Mouse (Mus musculus) ovary, adult 10 weeks (tissue): ENCODE data around the gene Fam71e2. TPM values are rescaled to one million over a fixed set of nuclear protein-coding genes. Genes with fewer than 3 reads are reported as not detected.

Experiments
- polyA plus RNA-seq: library from polyadenylated mRNA; stranded (reverse); fragments of 350-450 nt; fragmentation: Illumina TruSeq; extraction: RNeasy Lipid Tissue Mini Kit (QIAGEN cat#74804); gene quantifications from one replicate; pipeline ENCODE4 v1.2.3, GENCODE M21; 2014

The Fam71e2 gene
- polyA plus RNA-seq: not detected

DNA sequence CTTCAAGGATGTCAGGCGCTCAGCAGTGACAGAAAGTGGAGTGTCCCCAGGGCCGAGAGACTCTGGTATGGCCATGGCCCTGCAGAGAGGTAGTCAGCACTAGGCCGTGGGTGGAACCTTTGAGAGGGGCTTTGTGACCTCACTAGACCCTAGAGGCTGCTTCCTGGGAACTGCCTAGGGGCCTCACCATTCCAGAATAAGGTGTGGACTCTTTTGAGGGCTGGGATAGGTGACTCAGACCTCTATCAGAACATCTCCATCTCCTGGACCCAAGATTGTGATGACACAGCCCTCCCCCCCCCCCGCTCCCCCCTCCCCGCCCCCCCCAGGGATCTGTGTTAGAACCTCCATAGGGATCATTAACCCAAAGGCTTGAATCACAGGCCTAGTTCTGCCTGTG is at the start of gene Fam71e2:
Gene Fam71e2, minus strand, starts transcription at position 101 of the 400 bp plus-strand sequence.

DNA sequence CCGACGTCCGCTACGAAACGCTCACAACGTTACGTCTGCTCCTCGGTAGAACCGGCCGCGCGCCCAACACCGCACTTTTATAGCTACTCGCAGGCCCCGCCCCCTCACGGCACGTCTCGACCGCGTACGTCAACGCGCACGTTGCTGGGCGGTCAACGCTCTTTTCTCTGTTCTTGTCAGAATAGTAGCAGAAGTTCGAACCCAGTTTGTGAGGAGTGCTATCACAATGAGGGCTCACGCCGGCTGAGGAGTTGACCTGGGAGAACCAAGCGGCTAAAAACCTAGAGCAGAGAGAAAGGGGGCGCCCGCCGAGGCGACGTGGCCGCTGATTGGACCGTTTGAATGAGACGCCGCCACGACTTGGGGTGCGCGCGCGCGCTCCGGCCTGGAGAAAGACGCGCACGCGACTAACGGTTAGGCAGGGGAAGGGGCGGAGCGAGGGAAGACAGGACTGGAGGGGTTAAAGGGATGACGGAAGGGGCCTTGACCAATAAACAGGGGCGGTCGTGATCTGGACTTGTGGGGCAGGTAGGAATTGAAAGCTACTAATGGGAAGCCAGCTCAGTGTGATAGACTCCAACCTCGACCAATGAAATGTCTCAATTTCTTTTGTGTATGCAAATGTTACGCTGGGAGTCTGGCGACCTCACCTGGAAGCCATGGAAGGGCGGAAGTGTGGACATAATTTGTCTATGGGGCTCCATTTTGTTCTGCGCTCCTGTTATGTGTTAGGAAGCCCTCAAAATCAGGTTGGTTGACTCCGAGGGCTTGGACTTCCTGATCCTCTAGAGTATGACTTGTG is 41.4 kb upstream of the Fam71e2 start, which contains the start of gene Ube2s:
Gene Ube2s, minus strand, starts transcription at position 288 of the 802 bp plus-strand sequence.

DNA sequence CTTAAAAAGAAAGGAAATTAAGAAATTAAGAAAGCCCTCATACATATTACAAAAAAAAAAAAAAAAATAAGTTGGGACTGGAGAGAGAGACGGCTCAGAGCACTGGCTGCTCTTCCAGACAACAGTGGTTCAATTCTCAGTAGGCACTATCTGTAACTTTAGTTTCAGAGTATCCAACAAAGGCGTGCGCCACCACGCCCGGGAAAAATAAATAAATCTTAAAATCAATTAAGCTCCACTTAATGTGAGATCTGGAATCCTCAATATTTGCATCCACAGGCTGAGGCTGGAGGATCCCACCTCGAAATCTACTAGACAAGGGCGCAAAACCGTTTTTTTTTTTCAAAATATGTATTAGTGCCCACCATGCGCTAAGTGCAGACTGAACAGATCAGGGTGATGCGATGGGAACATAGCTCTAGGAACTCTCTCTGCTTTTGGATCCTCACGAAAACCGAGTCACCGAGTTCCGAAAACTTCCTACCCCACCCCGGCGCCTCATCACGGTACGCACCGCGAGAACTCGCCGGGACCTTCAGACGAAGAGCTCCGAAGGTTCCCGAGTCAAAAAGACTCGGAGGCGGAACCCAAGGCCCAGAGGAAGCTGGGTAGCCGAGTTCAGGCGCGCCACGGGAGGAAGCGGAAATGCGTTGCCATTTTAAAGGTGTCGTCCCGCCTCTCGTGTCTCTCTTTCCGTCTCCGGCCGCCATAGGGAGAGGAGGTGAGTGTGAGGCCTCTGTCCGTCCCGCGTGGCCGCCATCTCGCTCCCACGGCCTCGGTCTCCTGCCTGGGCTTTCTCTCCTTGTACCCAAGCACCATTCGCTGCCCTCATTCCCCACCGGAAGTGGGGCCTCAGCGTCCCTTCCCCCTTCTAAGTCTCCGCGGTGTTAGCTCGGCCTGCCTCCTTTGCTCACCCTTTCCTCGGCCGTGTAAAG is 21.4 kb upstream of the Fam71e2 start, which contains the start of gene Rpl28:
Gene Rpl28, plus strand, starts transcription at position 597 of the 935 bp plus-strand sequence.

DNA sequence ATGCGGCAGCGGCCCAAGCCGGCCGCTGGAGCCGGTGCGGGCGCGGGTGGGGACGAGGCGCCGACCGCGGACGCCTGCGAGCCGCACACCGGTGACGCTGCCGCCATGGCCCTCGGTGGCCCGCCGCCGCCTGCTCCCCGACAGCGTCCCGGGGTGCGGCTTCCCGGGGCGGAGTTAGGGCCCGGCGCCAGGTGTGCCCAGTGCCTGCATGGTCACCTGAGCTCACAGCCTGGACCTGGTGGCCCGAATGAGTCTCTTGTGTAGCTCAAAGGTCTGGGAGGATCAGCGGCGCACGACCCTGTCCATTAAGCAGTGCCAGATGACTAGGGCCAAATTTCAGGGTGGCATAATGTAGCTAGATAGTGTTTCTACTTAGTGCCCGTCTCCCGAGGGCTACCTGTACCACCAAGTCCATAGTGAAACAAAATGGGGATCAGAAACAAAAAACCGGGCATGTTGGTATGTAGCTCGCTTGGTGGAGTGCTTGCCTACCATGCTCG is 18.4 kb upstream of the Fam71e2 start, which contains the start of gene Tmem238:
Gene Tmem238, minus strand, starts transcription at position 221 of the 500 bp plus-strand sequence.

DNA sequence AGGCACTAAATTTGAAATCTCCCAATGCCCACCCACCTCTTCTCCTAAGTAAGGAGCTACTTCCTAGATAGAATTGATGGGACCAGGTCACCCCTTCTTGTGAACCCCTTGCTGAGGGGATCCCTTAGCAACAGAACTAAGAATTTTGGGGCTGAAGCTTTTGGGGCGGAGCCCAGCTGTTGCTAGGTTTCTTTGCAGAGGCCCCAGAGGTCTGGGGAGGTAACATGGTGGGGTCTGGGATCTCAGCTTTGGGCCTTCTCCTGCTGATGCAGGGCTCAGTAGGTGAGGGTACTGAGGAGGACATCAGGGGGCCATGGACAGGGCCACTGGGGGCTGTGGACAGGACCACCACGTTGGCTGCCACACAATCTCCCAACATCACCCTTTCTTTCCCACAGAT is 11.7 kb upstream of the Fam71e2 start, which contains the start of the genes Il11 and Tmem190:
Gene Il11, minus strand, starts transcription at position 101 of the 400 bp plus-strand sequence.
Gene Tmem190, plus strand, starts transcription at position 179 of the 400 bp plus-strand sequence.

DNA sequence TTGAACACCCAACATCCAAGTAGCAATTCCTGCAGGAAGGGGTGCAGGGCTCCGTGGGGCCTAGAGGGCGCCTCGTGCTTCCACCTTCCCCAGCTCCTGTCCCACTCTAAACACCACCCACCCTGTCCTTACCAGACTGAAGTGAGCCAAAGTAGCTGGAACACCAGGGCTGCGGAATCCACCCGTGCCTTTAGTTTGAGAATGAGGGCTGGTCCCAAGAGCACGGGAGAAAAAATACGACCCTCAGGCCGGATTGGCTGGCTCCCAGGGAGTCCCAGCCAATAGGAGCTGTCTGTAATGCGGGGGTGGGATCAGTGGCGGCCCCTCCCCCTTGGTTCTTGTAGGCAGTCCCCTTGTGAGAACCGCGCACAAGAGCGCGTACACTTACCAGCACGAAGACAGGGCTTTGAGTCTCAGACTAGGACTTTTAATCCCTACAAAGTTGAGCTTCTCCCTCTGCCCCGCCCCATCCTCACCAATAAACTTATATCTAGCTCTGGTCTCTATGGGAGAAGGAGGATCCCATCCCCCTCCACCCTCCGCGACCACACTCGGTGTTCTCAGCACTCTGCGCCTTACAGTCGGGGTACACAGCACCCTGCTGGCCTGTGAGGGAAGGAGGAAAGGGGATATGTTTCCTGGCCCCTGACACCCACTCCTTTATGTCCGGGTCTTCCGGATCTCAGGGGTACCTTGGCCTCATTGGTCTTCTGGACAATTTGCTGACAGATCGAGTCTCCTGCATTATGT is 18.1 kb downstream of the Fam71e2 start, which contains the start of gene Cox6b2:
Gene Cox6b2, minus strand, starts transcription at position 274 of the 750 bp plus-strand sequence.

DNA sequence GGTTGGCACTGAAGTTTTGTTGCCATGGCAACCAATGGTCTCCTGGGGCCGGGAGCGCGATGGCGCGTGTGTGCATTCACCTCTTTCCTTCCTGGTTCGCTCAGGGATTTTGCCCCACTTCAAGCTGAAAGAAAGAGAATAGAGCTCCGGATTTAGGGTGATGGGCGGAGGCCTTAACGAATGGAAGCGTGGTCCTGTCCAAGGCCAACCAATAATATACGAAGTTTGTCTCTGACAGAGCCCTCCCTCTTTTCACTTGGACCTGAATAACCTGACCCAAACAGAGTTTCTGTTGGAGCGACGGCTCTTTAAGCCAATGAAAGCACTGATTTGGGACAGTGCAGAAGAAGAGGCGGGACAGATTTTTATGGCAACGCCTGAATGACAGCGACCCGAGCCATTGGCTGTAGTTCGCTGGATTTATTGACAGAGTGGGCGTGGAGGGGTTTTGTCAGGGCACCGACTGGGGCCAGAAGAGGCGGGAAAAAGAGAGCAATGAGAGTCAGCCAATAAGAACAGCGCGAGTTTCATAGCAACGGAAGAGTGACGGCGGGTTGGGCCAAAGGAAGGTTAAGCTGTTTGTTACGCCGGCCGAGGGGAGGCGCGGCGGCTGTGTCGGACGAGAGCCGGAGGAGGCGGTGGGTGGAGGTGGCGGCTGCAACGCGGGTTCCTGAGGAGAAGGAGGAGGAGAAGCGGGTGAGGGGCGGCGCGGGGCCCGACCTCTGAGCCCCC is 31.4 kb downstream of the Fam71e2 start, which contains the start of gene Kmt5c:
Gene Kmt5c, plus strand, starts transcription at position 572 of the 732 bp plus-strand sequence.

DNA sequence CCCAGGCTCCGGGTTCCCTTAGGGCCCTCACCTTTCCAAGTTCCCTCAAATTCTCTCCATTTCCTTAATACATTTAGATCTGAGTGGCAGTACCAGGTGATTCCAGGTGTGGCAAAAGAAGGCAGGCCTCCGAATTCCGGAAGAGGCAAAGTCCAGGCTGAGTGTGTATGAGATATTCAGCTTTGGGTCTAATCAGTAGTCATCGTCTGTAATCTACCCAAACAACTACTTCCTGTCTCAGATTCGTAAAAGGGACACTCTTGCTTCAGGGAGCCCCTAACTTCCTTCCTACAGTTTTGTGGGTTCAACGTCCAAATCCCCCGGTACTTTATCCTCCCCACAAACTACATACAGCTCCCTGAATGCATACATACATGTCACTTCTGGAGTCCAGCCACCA is 45.9 kb downstream of the Fam71e2 start, which contains the start of gene Tmem150b:
Gene Tmem150b, minus strand, starts transcription at position 81 of the 400 bp plus-strand sequence.

Other genes with a start within 250 kb of the Fam71e2 start
- 9.6 TPM for gene Tnni3, start 247.1 kb downstream of the Fam71e2 start, polyA plus RNA-seq
- gene Dnaaf3, start 238.8 kb downstream of the Fam71e2 start, polyA plus RNA-seq: not detected
- 0.26 TPM for gene Syt5, start 223.8 kb downstream of the Fam71e2 start, polyA plus RNA-seq
- gene Ptprh, start 167.3 kb downstream of the Fam71e2 start, polyA plus RNA-seq: not detected
- not detected for gene Tmem86b, start 139.9 kb downstream of the Fam71e2 start, polyA plus RNA-seq
- gene Ppp6r1, start 112.3 kb downstream of the Fam71e2 start, polyA plus RNA-seq: 10.6 TPM
- gene Hspbp1, start 86.2 kb downstream of the Fam71e2 start, polyA plus RNA-seq: not detected
- 0.40 TPM for gene Brsk1, start 80.7 kb downstream of the Fam71e2 start, polyA plus RNA-seq
- gene Tmem150b, start 46.1 kb downstream of the Fam71e2 start, polyA plus RNA-seq: not detected
- gene Kmt5c, start 31.2 kb downstream of the Fam71e2 start, polyA plus RNA-seq: 1.2 TPM
- gene Cox6b2, start 18.2 kb downstream of the Fam71e2 start, polyA plus RNA-seq: not detected
- not detected for gene Il11, start 11.6 kb upstream of the Fam71e2 start, polyA plus RNA-seq
- gene Tmem190, start 11.6 kb upstream of the Fam71e2 start, polyA plus RNA-seq: not detected
- 0.46 TPM for gene Tmem238, start 18.4 kb upstream of the Fam71e2 start, polyA plus RNA-seq
- 14.1 TPM for gene Rpl28, start 21.6 kb upstream of the Fam71e2 start, polyA plus RNA-seq
- 2.0 TPM for gene Ube2s, start 41.3 kb upstream of the Fam71e2 start, polyA plus RNA-seq
- 0.57 TPM for gene Shisa7, start 73.4 kb upstream of the Fam71e2 start, polyA plus RNA-seq
- gene Isoc2b, start 99.0 kb upstream of the Fam71e2 start, polyA plus RNA-seq: 1.9 TPM
- gene Isoc2a, start 105.9 kb upstream of the Fam71e2 start, polyA plus RNA-seq: 1.7 TPM
- not detected for gene Gm36210, start 135.2 kb upstream of the Fam71e2 start, polyA plus RNA-seq
- gene Zfp628, start 143.9 kb upstream of the Fam71e2 start, polyA plus RNA-seq: not detected
- gene Nat14, start 150.7 kb upstream of the Fam71e2 start, polyA plus RNA-seq: 0.57 TPM
- gene Ssc5d, start 154.5 kb upstream of the Fam71e2 start, polyA plus RNA-seq: 0.14 TPM
- 0.40 TPM for gene Sbk2, start 193.1 kb upstream of the Fam71e2 start, polyA plus RNA-seq
- 0.51 TPM for gene Sbk3, start 199.9 kb upstream of the Fam71e2 start, polyA plus RNA-seq
- gene Zfp579, start 224.9 kb upstream of the Fam71e2 start, polyA plus RNA-seq: 16.0 TPM
- not detected for gene Zfp524, start 243.1 kb upstream of the Fam71e2 start, polyA plus RNA-seq
- gene Fiz1, start 243.4 kb upstream of the Fam71e2 start, polyA plus RNA-seq: 22.1 TPM
- not detected for gene Gm44973, start 244.2 kb upstream of the Fam71e2 start, polyA plus RNA-seq
- gene Zfp865, start 249.1 kb upstream of the Fam71e2 start, polyA plus RNA-seq: 5.3 TPM
- gene Ccdc106, start 249.3 kb upstream of the Fam71e2 start, polyA plus RNA-seq: not detected